Mouse (Mus musculus) megakaryocyte, embryonic 14.5 days (primary cell): ENCODE data around the gene Coq8a.

ENCODE experiments used
- FLI1 ChIP-seq: IDR thresholded peaks from 2 replicates; pipeline ENCODE4 v1.6.1; 2012; ENCODE audit warnings: low read length, inconsistent platforms, mixed read lengths
- GATA1 ChIP-seq: IDR thresholded peaks from 3 replicates; pipeline ENCODE4 v1.6.1; 2012; ENCODE audit warnings: mixed read lengths, low read length, inconsistent platforms, borderline replicate concordance

DNA sequence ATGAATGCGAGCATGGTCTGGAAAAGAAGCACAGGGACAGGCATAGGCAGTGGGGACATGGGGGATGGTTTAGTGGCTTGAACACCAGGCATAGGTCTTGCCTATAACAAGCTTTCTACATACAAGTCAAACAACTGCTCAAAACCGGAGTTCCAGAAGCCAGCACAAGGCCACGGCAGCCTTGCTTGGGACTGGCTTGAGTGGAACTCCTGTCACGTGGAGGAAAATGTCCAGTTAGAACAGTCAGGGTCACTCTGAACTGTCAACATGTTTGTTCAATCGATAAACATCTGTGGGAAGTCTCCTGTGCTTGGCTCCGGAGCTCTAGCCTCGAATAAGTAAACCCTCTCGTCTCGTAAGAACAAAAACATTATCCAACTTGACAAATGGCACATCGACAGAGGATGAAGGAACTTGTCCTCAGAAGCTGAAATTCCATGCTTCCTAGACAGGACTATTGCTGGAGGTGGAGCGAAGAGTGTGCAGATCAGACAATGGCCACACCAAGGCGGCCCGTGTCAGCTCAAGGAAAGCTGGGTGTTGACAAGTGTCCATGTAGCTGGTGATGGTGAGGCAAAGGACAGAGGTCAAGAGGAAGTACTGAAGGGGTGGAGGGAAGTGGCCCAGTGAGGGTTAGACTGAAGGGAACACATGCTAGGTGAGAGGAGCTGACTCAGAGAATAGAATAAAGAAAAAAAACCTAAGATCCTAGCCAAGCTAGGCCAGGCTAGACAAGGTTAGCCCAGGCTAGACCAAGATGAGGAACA is 46.5 kb upstream of the Coq8a start:
- TF ChIP-seq GATA1 = no peak
- TF ChIP-seq FLI1 = no peak
